Mouse (Mus musculus) monocyte, adult 5-6 weeks (primary cell): Measurements from ENCODE around the gene Cpa4. TPM values are rescaled to one million over a fixed set of nuclear protein-coding genes. Genes with fewer than 3 reads are reported as not detected.

Experiments used
- ATAC-seq: fragments of 153-309, 156-312 bp; replicated peaks from 2 replicates; pipeline ENCODE4 v1.8.0; 2017; ENCODE audit warnings: mild to moderate bottlenecking; ENCODE audit not compliant: low TSS enrichment, insufficient number of reproducible peaks, severe bottlenecking, poor library complexity, low FRiP score
- total RNA-seq: library from RNA; stranded (forward); fragments of 200-1000, 200-491, 200-594 nt; gene quantifications from 3 replicates; pipeline ENCODE4 v1.2.3, GENCODE M21; 2017

Cpa4 gene
- total RNA-seq, 1 experiment from 2014 or later: not detected

- ATAC-seq: no peak
These were observed 49.1 kb downstream of the Cpa4 start for GRCm38 (mm10) chr6:30617020-30617958.

GRCm38 (mm10) chr6:30617959-30618590 lies 49.9 kb downstream of the Cpa4 start:
- no peak for ATAC-seq

- no peak for ATAC-seq
These were observed 50.6 kb downstream of the Cpa4 start for GRCm38 (mm10) chr6:30618735-30619134.

- ATAC-seq: no peak
These were observed 51.4 kb downstream of the Cpa4 start for GRCm38 (mm10) chr6:30619606-30620005.

GRCm38 (mm10) chr6:30620591-30620990 lies 52.4 kb downstream of the Cpa4 start:
- no peak for ATAC-seq

- ATAC-seq: no peak
These were observed 52.8 kb downstream of the Cpa4 start for GRCm38 (mm10) chr6:30620994-30621393.

- no peak for ATAC-seq
These were observed 53.8 kb downstream of the Cpa4 start for GRCm38 (mm10) chr6:30621986-30622389.

GRCm38 (mm10) chr6:30624763-30625162 lies 56.6 kb downstream of the Cpa4 start:
- no peak for ATAC-seq

GRCm38 (mm10) chr6:30628152-30628551 lies 60.0 kb downstream of the Cpa4 start:
- ATAC-seq: no peak

GRCm38 (mm10) chr6:30629989-30630388 lies 61.8 kb downstream of the Cpa4 start:
- no peak for ATAC-seq

- ATAC-seq: no peak
These were observed 67.2 kb downstream of the Cpa4 start for GRCm38 (mm10) chr6:30635361-30635862.

GRCm38 (mm10) chr6:30636186-30636842 lies 68.1 kb downstream of the Cpa4 start:
- ATAC-seq: no peak

- ATAC-seq: no peak
These were observed 70.6 kb downstream of the Cpa4 start, which contains the start of gene Cpa1 for GRCm38 (mm10) chr6:30638674-30639268. Cpa1 (plus strand) TSS chr6:30639218.

Other genes with a start within 250 kb of the Cpa4 start
- 19.6 to 33.1 TPM (median 20.4 TPM) in 3 replicates for gene Zc3hc1, start 177.3 kb upstream of the Cpa4 start, total RNA-seq
- gene Klhdc10, start 166.5 kb upstream of the Cpa4 start, total RNA-seq: 18.1 to 20.3 TPM (median 19.7 TPM) in 3 replicates
- gene Tmem209, start 58.6 kb upstream of the Cpa4 start, total RNA-seq: 17.6 to 26.6 TPM (median 17.8 TPM) in 3 replicates
- gene Ssmem1, start 58.5 kb upstream of the Cpa4 start, total RNA-seq: not detected in 3 replicates
- gene Cpa2, start 26.8 kb upstream of the Cpa4 start, total RNA-seq: not detected in 3 replicates
- gene Cpa5, start 42.6 kb downstream of the Cpa4 start, total RNA-seq: not detected in 3 replicates
- gene Cpa1, start 70.8 kb downstream of the Cpa4 start, total RNA-seq: not detected in 3 replicates
- gene Cep41, start 125.4 kb downstream of the Cpa4 start, total RNA-seq: 1.0 to 10.0 TPM in 2 of 3 replicates, not detected in the other
- 0.86 to 2.5 TPM in 2 of 3 replicates, not detected in the other for gene Mest, start 155.2 kb downstream of the Cpa4 start, total RNA-seq